Mouse (Mus musculus) brain, embryonic 14.5 days (tissue): ENCODE measurements at regions not wholly inside any gene's neighbourhood (a gene's known extent, or its start where the extent isn't known, plus 50 kb on each side); places are given as distances from the start of the nearest gene placed in this dataset.

Experiments
- CTCF ChIP-seq: fragments of 200-500 bp; IDR thresholded peaks from 2 replicates; pipeline ENCODE4 v1.5.1; 2012; ENCODE audit warnings: inconsistent platforms, mild to moderate bottlenecking, moderate library complexity, borderline replicate concordance; ENCODE audit not compliant: insufficient read depth, insufficient read length; ENCODE audit errors: extremely low read depth
- POLR2A ChIP-seq: fragments of 200-500 bp; IDR thresholded peaks from 2 replicates; pipeline ENCODE4 v1.6.1; 2012; ENCODE audit warnings: mild to moderate bottlenecking, inconsistent platforms, borderline replicate concordance; ENCODE audit not compliant: poor library complexity, insufficient read depth, insufficient read length, severe bottlenecking; ENCODE audit errors: extremely low read depth

GRCm38 (mm10) chr3:8743650-8744049 lies 866.2 kb downstream of the Zfp704 start:
- TF ChIP-seq CTCF (no peak), POLR2A (no peak)
